In genomic region chr1:66817865-66818315, GRCm38 (mm10) we compare ENCODE assay signal across 8 mouse cellular contexts. TPM values are rescaled to one million over a fixed set of nuclear protein-coding genes. Genes with fewer than 3 reads are reported as not detected.
DNase-seq lines count a peak whose midpoint lies in the region; ATAC-seq and TF ChIP-seq lines count a peak whose summit lies in the region.

No protein-coding gene starts in this region.

- peak; percentile 70 for ATAC-seq in hindbrain, embryonic 16.5 days
- ATAC-seq in midbrain, embryonic 16.5 days = peak; percentile 66

- TF ChIP-seq POLR2A in thymus, adult 2 months (IDR thresholded peaks at IDR 0.05; ENCODE audit: control insufficient read depth, extremely low read depth, insufficient read depth, low read length, poor library complexity) = no peak

- H3K4me2 ChIP-seq in hindbrain, embryonic 16.5 days (ENCODE audit: low read length) = peak overlapping the region; percentile 96
- H3K4me2 ChIP-seq in midbrain, embryonic 16.5 days (ENCODE audit: low read length) = peak overlapping the region; percentile 91

- peak; percentile 68 for DNase-seq in gastrocnemius, adult 2 months
- DNase-seq in gastrocnemius, postnatal 4 days (ENCODE audit: low spot score in 2 of 2) = no peak
- DNase-seq in thymus, adult 2 months = no peak
- DNase-seq in thymus, postnatal 4 days = no peak
- no peak for DNase-seq in layer of hippocampus, postnatal 25 days (ENCODE audit: extremely low spot score in 1 of 2, low spot score in 1 of 2)
- no peak for DNase-seq in layer of hippocampus, postnatal 14 days (ENCODE audit: low spot score in 2 of 2)

- peak overlapping the region; percentile 98 for H3K27ac ChIP-seq in gastrocnemius, adult 2 months
- H3K27ac ChIP-seq in thymus, adult 2 months (ENCODE audit: control insufficient read depth, insufficient read depth, low read length) = peak overlapping the region; percentile 86
- H3K27ac ChIP-seq in hindbrain, embryonic 16.5 days (ENCODE audit: low read depth, low read length) = peak overlapping the region; percentile 99
- peak overlapping the region; percentile 99 for H3K27ac ChIP-seq in midbrain, embryonic 16.5 days (ENCODE audit: low read length)

- no peak for TF ChIP-seq CTCF in gastrocnemius, adult 2 months (IDR thresholded peaks at IDR 0.05)
- no peak for TF ChIP-seq CTCF in thymus, adult 2 months (IDR thresholded peaks at IDR 0.05; ENCODE audit: borderline replicate concordance, control insufficient read depth, extremely low read depth, insufficient read depth, low read length, poor library complexity)

- H3K9me3 ChIP-seq in hindbrain, embryonic 16.5 days (ENCODE audit: control insufficient read depth, low read length) = no peaks in the 10 kb centered on the region
- no peaks in the 10 kb centered on the region for H3K9me3 ChIP-seq in midbrain, embryonic 16.5 days (replicated peaks; ENCODE audit: control insufficient read depth, low read length, poor library complexity, severe bottlenecking)

- H3K9ac ChIP-seq in hindbrain, embryonic 16.5 days (ENCODE audit: low read depth, low read length) = peak overlapping the region; percentile 98
- H3K9ac ChIP-seq in midbrain, embryonic 16.5 days (ENCODE audit: low read depth, low read length) = peak overlapping the region; percentile 96

- WGBS in thymus, adult 2 months = under 1% methylated on average over 20 of the region's 20 CpGs
- WGBS in hindbrain, embryonic 16.5 days = under 1% methylated on average over 20 of the region's 20 CpGs
- under 1% methylated on average over 20 of the region's 20 CpGs for WGBS in midbrain, embryonic 16.5 days

- H3K27me3 ChIP-seq in thymus, adult 2 months (ENCODE audit: control insufficient read depth, insufficient read depth, low read length) = no peaks in the 10 kb centered on the region
- no peaks in the 10 kb centered on the region for H3K27me3 ChIP-seq in hindbrain, embryonic 16.5 days (replicated peaks; ENCODE audit: control insufficient read depth, insufficient read depth, low read length)
- no peaks in the 10 kb centered on the region for H3K27me3 ChIP-seq in midbrain, embryonic 16.5 days (ENCODE audit: control insufficient read depth, insufficient read depth, low read depth, low read length)

- peak overlapping the region; percentile 97 for H3K4me3 ChIP-seq in gastrocnemius, adult 2 months
- peak overlapping the region; percentile 88 for H3K4me3 ChIP-seq in thymus, adult 2 months (ENCODE audit: control insufficient read depth, insufficient read depth, low read length)
- peak overlapping the region; percentile 91 for H3K4me3 ChIP-seq in hindbrain, embryonic 16.5 days (ENCODE audit: low read length)
- H3K4me3 ChIP-seq in midbrain, embryonic 16.5 days (ENCODE audit: low read depth, low read length) = peak overlapping the region; percentile 82

- H3K36me3 ChIP-seq in thymus, adult 2 months (ENCODE audit: control insufficient read depth, insufficient read depth, low read length) = no peaks in the 10 kb centered on the region
- no peaks in the 10 kb centered on the region for H3K36me3 ChIP-seq in hindbrain, embryonic 16.5 days (ENCODE audit: control insufficient read depth, insufficient read depth, low read length)
- H3K36me3 ChIP-seq in midbrain, embryonic 16.5 days (ENCODE audit: control insufficient read depth, insufficient read depth, low read length) = no peaks in the 10 kb centered on the region

- intact Hi-C loops in gastrocnemius, adult 2 months (cut with DNase I) = loop anchor here (2.0 to 5.0 kb wide), 3 partner anchors 36 to 117 kb away; partner anchors contain the start of genes Acadl and Rpe

- H3K4me1 ChIP-seq in thymus, adult 2 months (replicated peaks; ENCODE audit: control insufficient read depth, insufficient read depth, low read length) = peaks cover 12% of the 10 kb centered on the region
- peaks cover 16% of the 10 kb centered on the region for H3K4me1 ChIP-seq in hindbrain, embryonic 16.5 days (ENCODE audit: control insufficient read depth, insufficient read depth, low read depth, low read length)
- H3K4me1 ChIP-seq in midbrain, embryonic 16.5 days (ENCODE audit: control insufficient read depth, insufficient read depth, low read length) = peaks cover 24% of the 10 kb centered on the region

RNA-seq across cellular contexts. Expression of gene Kansl1l, which starts 0.5 kb away (rescaled TPM):
- 10 to 100 TPM; 23.2 to 23.8 TPM for total RNA-seq in gastrocnemius, adult 2 months (2021)
- total RNA-seq in gastrocnemius, postnatal 4 days (2021) = 10 to 100 TPM; 21.1 to 25.2 TPM
- polyA plus RNA-seq in thymus, adult 2 months (2012; rRNA removed) = 11.5 and 13.1 TPM in 2 replicates
- polyA plus RNA-seq in hindbrain, embryonic 16.5 days (2015; fragmentation: Nextera tagmentation; extraction: Ambion mirVana) = 9.9 and 10.5 TPM in 2 replicates
- 9.4 and 10.7 TPM in 2 replicates for polyA plus RNA-seq in midbrain, embryonic 16.5 days (2015; fragmentation: Nextera tagmentation; extraction: Ambion mirVana)
- 10 to 100 TPM; 17.3 to 17.8 TPM for total RNA-seq in layer of hippocampus, postnatal 25 days (2021)
- 10 to 100 TPM; 14.3 to 15.0 TPM for total RNA-seq in layer of hippocampus, postnatal 14 days (2021)

RNA-seq across cellular contexts. Expression of gene Acadl, which starts 45.2 kb away (rescaled TPM):
- total RNA-seq in gastrocnemius, adult 2 months (2021) = 100 to 1,000 TPM; 186 to 398 TPM
- 100 to 1,000 TPM; 436 to 457 TPM for total RNA-seq in gastrocnemius, postnatal 4 days (2021)
- polyA plus RNA-seq in thymus, adult 2 months (2012; rRNA removed) = 28.9 and 29.2 TPM in 2 replicates
- 65.8 and 74.9 TPM in 2 replicates for polyA plus RNA-seq in hindbrain, embryonic 16.5 days (2015; fragmentation: Nextera tagmentation; extraction: Ambion mirVana)
- polyA plus RNA-seq in midbrain, embryonic 16.5 days (2015; fragmentation: Nextera tagmentation; extraction: Ambion mirVana) = 36.3 and 42.7 TPM in 2 replicates
- total RNA-seq in layer of hippocampus, postnatal 25 days (2021) = 10 to 100 TPM; 32.1 to 32.4 TPM
- 10 to 100 TPM; 33.7 to 34.2 TPM for total RNA-seq in layer of hippocampus, postnatal 14 days (2021)

Comparison
In these comparisons a context has a peak if more than half of its experiments do, and no peak if none do; other contexts are left out.
1. RNA of gene Acadl, which starts 45.2 kb away (total RNA-seq): 436 to 457 TPM in gastrocnemius, postnatal 4 days and 186 to 398 TPM in gastrocnemius, adult 2 months; 33.7 to 34.2 TPM in layer of hippocampus, postnatal 14 days and 32.1 to 32.4 TPM in layer of hippocampus, postnatal 25 days; every median in the first group is over 4 times any median in the second.
2. Peak in every context shown above with its lines, with median percentiles within 50 percentile points of each other: H3K27ac ChIP-seq and H3K4me3 ChIP-seq.